Mouse (Mus musculus) hematopoietic multipotent progenitor cell, adult 10-12 weeks (in vitro differentiated cells): ENCODE results near the gene Cyp2c54. TPM values are rescaled to one million over a fixed set of nuclear protein-coding genes. Genes with fewer than 3 reads are reported as not detected.

Experiments
- polyA plus RNA-seq: library from polyadenylated mRNA; stranded (reverse); fragments of >175 nt; gene quantifications from 2 replicates; pipeline ENCODE4 v1.2.3, GENCODE M21; 2012; ENCODE audit warnings: low replicate concordance

Gene Cyp2c54
- polyA plus RNA-seq: not detected in 2 replicates

DNA sequence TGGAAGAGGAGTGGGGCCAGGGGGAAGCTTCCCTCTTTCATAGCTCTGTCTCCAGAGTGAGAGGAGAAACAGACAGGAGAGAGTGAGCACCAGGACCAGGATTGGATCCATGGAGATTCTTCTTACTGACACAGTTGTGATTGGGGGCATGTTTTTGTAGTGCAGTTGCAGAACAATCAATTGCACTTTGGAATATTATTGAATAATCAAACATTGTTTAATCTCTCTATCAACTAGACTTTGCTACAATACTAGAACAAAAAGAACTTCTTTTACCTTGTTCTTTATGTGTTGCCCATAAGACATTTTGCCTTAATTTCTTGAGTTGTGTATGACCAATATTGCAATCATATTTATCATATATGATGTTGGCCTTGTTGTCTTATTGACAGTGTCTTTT, at the start of gene Cyp2c54:
Gene Cyp2c54, minus strand, starts transcription at position 127 of the 400 bp plus-strand sequence.

GRCm38 (mm10) chr19:40089421-40089820, 15.8 kb upstream of the Cyp2c54 start, which contains the start of gene Cyp2c50:
Cyp2c50 (plus strand) TSS chr19:40089688.

DNA sequence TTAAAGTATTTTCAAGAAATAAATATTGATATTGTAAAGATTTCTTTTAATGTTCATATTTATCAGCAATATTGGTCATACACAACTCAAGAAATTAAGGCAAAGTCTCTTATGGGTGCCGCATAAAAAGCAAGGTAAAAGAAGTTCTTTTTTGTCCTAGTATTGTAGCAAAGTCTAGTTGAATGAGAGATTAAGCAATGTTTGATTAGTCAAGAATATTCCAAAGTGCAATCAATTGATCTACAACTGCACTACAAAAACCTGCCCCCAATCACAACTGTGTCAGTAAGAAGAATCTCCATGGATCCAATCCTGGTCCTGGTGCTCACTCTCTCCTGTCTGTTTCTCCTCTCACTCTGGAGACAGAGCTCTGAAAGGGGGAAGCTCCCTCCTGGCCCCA, 81.5 kb downstream of the Cyp2c54 start, which contains the start of gene Cyp2c37:
Gene Cyp2c37, plus strand, starts transcription at position 285 of the 400 bp plus-strand sequence.

Other genes starting within 250 kb of the Cyp2c54 start
- not detected in 2 replicates for gene Cyp2c69, start 187.0 kb downstream of the Cyp2c54 start, polyA plus RNA-seq
- gene Cyp2c37, start 81.4 kb downstream of the Cyp2c54 start, polyA plus RNA-seq: not detected in 2 replicates
- gene Cyp2c50, start 15.9 kb upstream of the Cyp2c54 start, polyA plus RNA-seq: not detected in 2 replicates
- not detected in 2 replicates for gene Cyp2c70, start 113.5 kb upstream of the Cyp2c54 start, polyA plus RNA-seq
- 5.1 and 23.8 TPM in 2 replicates for gene Pdlim1, start 198.0 kb upstream of the Cyp2c54 start, polyA plus RNA-seq